Mouse (Mus musculus) monocyte, adult 5-6 weeks (primary cell): ENCODE results near the gene Gtsf2. TPM values are rescaled to one million over a fixed set of nuclear protein-coding genes. Genes with fewer than 3 reads are reported as not detected.
A peak's percentile ranks its signal among the peaks of the same experiment; 100 is the strongest.
"Not testable (repeated sequence)": the region's sequence is repeated elsewhere in the genome, so short reads cannot be mapped to it uniquely, and the experiment has no call there.

ENCODE experiments used
- ATAC-seq: fragments of 153-309, 156-312 bp; replicated peaks from 2 replicates; pipeline ENCODE4 v1.8.0; 2017; ENCODE audit warnings: mild to moderate bottlenecking; ENCODE audit not compliant: low TSS enrichment, insufficient number of reproducible peaks, severe bottlenecking, poor library complexity, low FRiP score
- total RNA-seq: library from RNA; stranded (forward); fragments of 200-1000, 200-491, 200-594 nt; gene quantifications from 3 replicates; pipeline ENCODE4 v1.2.3, GENCODE M21; 2017

Gtsf2 gene
- total RNA-seq = 4.0 TPM in 1 of 3 replicates, not detected in the others

DNA sequence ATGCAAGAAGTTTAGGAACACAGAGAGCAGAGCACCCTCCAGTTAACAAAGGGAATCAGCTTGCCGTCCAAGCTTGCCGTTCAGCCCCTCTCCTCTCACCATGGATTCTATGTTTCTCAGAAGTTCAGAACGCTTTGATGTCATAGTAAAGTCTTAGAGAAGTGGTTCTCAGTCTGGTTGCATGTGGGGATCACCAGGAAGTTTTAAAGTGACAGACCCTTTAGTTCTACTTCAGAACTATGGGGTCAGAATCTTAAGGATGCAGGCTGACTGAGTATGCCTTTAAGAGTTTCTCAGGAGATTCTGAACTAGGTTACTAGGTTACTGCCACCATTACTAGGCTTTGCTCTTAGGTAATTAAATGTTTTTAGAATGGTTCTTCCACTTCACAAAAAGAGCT is at the start of gene Gtsf2:
Gene Gtsf2, minus strand, starts transcription at position 101 of the 400 bp plus-strand sequence.
- ATAC-seq = no peak

DNA sequence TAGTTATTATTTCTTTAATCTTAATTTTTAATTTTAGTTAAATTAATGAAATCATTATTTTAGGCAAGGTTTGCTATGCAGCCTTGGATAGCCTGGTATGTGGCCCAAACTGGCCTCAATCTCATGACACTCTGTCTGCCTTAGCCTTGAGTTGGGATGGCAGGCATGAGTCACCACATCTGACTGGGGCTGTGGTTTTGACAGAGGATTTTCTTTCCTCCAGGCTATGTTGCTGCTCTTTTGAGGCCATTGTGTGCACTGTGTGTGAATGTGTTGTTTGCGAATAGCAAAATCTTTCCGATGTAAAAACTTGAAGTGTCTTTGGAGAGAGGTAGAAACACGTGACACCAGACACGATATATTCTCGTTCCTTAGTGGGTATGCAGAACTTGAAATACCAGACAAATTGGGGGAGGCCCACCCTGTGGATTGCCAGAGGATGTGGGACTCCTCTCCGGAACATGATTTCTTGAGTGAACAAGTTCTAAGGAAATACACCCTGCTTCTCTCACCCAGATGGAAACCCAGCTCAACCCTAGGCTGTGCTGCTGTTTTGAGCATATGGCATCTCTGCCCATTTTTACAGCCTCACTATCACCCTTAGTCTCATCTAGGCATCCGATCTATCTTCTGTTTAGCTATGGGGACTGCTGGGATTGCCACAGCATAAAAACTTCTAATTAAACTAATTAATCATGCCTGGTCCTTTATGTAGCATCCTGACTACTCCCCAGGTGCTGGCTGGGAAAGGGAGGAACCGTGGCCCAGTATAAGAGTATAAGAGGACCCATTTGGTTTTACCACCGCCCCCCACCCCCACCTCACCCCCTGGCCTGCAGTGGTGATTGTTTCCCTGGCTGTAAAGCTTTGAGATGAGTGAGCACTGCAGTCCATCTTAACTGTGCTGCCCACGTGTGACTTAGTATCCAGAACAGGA is 48.2 kb upstream of the Gtsf2 start:
- ATAC-seq = no peak

DNA sequence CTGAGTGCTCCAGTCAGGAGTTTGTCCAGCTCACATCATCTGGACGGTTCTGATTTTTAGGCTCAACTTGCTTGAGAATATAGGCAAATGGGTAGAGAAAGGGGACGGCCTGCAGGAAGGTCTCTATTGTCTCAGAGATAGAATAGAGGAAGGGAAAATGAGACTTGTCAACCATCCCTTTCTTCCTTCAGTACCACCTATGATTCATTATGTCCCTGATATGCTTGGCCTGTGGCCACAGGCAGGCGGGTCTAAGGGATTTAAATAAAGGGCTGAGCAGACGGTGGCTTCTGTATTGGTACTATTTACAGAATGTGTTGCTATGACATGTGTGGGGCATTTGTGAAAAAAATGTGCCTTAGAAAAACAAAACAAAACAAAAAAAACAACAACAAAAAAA is 40.1 kb upstream of the Gtsf2 start:
- no peak for ATAC-seq

DNA sequence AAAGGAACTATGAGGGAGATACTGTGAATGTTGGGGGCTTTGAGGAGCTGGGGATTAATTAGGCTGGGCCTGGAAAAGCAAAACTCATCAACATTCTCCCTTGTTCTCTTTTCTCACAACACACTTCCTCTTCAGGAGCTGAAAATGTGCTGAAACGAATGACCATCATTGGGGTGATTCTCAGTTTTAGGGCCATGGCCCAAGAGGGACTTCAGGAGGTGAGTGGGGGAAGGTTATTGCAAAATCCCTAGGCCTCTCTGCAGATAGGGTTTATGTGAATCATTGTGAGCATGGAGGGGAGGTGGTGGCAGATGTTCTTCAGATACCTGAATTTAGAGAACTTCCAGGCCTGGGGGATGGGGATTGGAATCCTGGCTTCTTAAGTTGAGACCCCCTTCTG is 38.4 kb upstream of the Gtsf2 start:
- no peak for ATAC-seq

DNA sequence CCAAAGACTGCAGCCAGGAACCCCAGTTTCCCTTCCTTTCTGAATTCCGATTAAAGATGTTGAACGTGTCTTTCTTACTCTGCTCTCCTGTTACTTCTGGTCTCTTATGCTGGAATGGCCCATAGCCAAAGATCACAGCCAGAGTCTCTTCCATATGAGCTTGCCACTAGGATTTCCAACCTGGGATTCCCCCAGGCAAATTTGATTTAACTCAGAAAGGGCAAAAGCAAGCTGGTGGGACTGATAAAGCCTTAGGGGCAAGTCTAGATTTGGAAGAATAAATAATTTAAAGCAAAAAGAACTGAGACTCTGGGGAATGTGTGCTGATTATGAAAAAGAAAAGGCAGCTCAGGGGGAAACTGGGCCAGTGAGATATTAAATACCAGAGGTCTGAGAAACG is 36.8 kb upstream of the Gtsf2 start:
- ATAC-seq = no peak

DNA sequence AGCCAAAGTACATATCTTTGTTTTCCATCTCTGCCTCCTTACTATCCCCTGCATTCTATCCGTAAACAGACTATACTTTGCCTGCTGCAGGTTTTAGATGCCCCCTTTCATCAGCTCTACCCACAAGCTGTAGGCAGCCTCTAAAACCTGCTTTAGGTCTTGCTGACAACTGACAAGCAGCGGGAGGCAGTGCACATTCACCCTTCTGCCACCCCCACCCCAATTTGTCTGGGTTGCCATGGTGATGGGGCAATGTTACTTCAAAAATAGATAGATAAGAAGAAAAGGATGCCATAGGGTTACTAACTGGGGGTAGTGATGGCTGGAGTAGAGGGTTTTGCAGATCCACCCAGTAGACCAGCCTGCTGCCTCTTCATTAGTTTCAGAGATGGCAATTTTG is 36.2 kb upstream of the Gtsf2 start:
- ATAC-seq = no peak

DNA sequence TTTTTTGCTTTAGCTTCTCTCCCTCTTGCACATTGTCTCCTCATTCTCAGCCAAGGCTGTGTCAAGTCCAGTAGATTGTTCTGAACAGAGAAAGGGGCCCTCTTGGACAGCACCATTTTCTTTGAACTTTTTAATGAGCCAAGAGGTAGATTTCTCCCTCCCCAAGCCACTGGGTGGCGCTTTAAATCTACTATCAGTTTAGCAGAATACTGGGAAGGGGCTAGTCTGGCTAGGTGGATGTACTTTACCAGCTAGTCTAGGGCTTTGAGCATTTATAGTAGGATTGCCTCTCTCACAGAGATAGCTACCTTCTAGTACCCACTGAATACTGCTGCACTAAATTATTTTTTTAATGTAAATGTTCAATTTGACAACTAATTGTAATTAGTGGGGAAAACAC is 34.2 kb upstream of the Gtsf2 start:
- ATAC-seq = no peak

DNA sequence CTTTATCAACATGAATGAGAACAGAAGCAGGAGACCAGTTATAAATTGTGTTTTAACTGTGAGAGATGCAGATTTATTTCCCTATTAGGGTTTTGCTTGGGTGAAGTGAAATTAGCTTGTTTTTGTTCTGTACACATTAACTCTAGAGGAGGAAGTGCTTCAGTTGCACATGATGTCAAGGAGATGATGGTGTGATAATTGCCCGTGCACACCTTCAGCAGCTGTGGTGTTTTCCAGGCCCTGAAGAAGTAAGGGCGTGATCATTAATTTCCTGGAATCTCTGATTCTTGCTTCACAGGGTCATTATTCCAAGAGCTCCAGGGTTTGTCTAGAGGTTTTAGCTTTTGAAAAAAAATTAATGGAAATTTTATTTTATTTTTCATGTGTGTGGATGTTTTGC is 31.9 kb upstream of the Gtsf2 start:
- no peak for ATAC-seq

DNA sequence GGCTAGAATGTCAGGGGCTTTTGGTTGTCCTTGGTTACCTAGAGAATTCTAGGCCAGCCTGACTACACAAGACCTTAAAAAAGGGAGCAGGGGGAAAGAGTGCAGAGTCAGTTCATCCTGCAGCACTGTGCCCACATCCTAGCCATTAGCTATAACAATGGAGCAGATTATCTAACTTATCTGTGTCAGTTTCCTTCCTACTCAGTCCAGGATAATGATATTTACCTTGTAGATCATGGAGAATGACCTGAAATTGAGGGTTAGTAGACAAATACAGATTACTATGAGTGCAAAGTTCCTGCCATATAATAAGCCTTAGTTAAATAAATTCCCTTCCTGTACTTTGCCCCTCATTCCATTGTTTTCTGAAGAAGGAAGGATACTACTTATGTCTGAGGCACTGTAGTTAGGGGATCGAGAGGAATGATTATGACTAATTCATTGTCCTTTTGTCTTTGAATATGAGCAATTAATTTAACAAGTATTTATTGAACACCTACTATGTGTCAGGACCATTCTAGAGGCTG is 30.9 kb upstream of the Gtsf2 start:
- ATAC-seq = no peak

DNA sequence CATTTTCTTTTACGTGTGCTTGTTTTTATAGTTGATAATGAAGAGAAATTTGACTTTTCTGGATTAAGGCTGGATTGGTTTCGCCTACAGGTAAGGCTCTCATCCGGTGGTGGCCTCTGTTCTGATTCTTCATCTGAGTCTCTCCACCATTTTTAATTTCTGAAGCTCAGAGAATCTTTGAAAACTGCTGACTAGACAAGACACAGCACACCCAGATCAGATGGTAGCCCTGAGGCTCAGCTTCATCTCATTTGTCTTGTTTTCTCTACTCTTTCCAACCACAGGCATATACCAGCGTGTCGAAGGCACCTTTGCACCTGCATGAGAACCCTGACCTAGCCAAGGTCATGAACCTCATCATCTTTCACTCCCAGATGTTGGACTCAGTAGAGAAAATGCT is 25.5 kb upstream of the Gtsf2 start:
- ATAC-seq = no peak

DNA sequence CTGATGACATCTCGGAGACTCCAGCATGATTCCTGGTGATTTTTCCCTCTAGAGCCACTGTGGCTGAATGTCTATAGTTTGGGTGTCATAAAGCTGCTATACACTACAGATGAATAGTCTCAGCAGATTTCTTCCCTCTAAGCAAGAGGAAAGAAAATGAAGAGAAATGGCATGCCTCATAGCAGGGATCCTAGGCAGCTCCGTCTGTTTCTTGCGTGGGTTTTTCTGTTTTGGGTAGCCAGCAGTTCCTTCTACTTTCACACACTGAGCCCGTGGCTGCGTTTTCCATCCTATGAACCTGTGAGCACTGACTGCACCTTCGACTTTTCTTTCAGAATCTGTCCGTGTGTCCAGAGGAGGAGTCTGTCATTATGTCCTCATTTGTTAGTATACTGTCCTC is 24.9 kb upstream of the Gtsf2 start:
- ATAC-seq = no peak

DNA sequence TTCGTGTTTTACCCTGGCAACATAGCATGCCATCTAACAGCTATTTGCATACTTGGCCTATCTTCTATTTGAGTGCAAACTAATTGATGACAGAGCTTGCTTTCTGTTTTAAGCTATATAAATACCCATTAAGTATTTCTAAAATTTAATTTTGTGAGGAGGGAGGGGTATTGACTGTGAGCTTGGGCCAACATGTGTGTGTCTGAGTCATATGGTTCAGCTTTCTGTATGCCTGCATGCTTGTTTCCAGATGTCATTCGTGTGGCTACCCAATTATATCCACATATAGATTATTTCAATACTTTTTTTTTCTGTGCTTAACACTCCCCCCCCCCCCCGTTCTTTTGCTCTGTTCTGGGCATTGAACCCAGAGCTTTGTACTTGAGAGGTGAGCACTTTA is 24.0 kb upstream of the Gtsf2 start:
- no peak for ATAC-seq

DNA sequence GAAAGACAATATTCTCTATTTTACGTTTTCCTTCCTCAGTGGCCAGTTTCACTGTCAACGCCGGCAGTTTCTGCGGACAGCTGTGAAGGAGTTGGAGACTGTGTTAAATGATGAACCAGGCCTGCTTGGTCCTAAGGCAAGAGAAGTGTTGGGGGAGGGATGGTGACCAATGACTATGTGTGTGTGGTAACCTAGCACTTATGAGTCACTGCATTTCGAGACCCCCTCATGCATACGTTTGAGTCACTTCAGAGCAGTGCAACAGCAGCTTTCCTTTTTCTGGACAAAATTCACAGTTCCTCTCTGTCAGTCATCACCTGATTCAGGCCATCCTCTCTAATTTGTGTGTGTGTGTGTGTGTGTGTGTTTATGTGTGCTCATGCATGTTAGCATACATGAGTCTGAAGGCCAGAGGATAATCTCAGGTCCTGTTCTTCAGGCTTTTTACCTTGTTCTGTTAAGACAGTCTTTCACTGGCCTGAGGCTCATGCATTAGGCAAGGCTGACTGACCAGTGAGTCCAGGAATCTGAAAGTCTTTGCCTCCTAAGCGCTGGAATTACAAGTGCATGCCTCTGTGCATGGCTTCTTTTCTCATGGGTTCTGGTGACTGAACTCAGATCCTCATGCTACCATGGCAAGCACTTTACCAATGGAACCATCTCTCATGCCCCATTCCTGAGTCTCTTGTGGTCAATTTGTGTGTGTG is 23.4 kb upstream of the Gtsf2 start:
- no peak for ATAC-seq

DNA sequence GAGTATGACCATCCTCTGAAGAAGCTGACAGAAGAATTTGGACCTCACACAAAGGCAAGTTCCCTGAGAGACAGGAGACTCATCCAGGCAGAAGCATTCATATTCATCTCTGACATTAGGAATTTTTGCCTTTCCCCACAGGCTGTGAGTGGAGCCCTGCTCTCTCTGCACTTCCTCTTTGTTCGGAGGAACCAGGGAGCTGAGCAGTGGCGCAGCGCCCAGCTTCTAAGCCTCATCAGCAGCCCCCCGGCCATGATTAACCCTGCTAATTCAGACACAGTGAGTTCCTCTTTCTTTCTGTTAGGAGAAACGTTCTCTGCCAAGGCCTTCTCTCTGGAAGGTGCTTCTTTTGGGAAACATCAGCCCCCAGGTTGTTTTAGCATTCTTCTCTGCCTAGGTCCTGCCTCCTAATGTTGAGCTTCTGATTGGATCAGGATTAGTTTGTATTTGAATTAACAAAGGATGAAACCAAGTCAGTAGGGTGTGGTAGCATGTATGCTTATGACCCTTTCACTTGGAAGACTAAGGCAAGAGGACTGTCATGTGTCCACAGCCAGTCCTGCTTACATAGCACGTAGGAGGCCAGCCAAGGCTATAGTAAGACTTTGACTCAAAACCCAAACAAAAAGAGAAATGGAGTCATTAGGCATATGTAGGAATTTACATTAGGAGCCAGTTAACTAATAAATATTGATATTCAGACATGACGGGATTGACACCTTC is 14.4 kb upstream of the Gtsf2 start:
- no peak for ATAC-seq

DNA sequence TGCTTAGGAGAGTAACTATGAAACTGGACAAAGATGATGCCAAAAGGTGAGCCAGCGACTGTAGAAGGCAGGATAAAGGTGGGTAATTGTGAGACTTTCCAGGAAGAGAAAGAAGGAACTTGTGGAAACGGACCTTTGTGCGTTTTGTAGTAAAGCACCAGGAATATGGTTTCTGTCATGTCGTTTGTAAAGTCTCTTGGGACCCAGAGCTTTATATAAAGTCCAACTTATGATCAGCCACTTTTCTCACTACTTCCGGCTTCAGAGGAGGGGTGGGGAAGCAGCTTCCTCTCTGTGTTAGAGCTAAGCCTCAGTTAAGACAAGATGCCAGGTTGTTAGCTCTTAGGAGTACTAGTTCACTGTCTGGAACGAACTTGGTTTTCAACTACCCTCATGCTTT is 6.2 kb upstream of the Gtsf2 start:
- no peak for ATAC-seq

DNA sequence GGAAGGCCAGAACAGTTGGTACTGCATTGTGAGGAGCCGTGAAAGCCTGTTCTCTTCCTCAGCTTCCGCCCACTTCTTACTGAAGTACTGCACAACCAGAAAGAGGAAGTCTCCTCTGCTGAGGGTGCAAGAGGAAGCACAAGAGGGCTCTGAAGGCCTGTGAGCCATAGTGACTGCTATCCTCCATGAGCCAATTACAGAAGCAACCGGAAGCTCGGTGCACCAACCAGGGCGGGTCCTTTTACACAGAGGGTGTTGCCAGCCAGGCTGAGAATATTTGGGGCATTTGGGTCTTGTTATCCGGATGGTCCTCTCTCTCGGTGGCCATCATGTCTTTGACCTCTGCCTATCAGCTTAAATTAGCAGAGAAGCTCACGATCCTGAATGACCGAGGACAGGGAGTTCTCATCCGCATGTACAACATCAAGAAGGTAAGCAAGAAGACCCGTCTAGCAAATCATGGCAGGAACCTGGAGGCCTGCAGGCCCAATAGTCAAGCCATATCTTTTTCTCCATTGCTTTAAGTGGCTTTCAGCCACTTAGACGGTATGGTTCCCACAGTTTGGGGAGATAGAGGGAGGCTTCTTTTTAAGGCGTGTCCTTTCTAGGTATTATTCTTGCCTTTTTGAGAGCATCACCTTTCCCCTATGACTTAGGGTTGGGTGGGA is 5.4 kb upstream of the Gtsf2 start, which contains the start of gene Nckap1l:
Gene Nckap1l, plus strand, starts transcription at position 244 of the 668 bp plus-strand sequence.
- ATAC-seq = peak; percentile 100

DNA sequence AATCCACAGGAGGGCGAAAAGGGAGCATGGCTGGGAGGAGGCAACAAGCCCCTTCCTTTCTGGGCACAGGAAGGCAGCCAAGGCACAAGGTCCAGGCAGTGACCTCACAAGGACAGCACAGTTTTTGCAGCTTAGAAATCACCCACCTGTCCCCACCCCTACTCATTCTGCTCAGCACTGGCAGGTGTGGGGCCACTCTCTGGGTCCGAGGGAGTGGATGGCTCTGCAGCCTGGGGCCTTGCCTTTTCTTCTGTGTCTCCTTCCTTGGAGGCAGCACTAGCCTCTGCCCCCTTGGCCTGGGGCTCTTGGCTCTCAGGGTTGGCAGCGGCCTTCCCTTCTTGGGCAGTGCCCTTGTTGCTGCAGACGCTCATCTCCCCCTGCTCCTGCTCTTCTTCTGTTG is 2.3 kb downstream of the Gtsf2 start:
- not testable (repeated sequence) for ATAC-seq

DNA sequence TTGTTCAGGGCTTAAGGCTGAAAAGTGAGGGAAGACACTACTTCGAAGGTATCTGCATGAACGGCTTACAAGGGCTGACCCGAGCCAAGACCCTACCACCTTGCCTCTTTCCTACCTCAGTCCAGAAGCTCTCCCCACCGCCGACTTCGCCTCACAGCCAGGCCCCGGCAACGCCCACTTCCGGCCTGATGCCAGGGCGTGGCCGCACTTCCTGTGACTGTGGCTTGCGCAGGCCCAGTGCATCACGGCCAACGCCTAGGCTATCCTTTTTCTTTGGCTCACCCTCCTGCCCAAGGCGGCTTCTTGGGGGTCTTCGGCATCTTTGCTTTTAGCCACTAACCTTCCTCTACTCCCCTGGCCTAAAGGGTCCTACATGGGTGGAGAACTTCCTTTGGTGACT is 18.0 kb downstream of the Gtsf2 start, which contains the start of gene Gtsf1:
Gene Gtsf1, minus strand, starts transcription at position 230 of the 400 bp plus-strand sequence.
- no peak for ATAC-seq

DNA sequence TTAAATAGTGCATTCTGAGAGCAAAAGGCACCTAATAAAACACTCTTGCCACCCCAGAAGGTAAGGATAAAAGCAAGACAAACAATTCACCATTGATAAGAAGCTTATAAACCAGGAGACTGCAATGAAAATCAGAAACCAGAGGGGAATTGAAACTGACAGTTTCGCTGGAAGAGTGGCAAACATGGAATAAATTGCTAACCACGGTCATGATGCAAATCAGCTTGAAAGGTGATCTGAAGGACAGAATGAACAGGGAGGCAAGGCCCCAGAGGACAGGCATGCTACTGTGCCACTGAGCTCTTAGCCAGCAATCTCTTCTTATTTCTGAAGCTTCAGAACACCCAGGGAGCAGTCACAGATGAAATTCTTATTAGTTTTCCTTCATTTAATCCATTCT is 21.3 kb downstream of the Gtsf2 start:
- no peak for ATAC-seq
